Mouse (Mus musculus) gastrocnemius, adult 8-10 months (tissue): ENCODE data around the gene Selenot. TPM values are rescaled to one million over a fixed set of nuclear protein-coding genes. Genes with fewer than 3 reads are reported as not detected.
"Not testable (repeated sequence)": the region's sequence is repeated elsewhere in the genome, so short reads cannot be mapped to it uniquely, and the experiment has no call there.

Experiments used
- DNase-seq, 2 experiments: peaks; one replicate each; pipeline ENCODE4 v3.0.0; 2022; ENCODE audit warnings: low spot score in 2 of 2
- total RNA-seq, 4 experiments: library from RNA; stranded (reverse); gene quantifications; 2 replicates each; pipeline ENCODE4 v1.2.4; 2022

Gene Selenot
- 100 to 1,000 TPM; 121 to 128 (median 126) TPM for total RNA-seq

- DNase-seq: peak; percentile 90 to 94
Observed at GRCm38 (mm10) chr3:58576137-58577066, at the start of gene Selenot. Gene Selenot (plus strand): TSS chr3:58576636.

DNA sequence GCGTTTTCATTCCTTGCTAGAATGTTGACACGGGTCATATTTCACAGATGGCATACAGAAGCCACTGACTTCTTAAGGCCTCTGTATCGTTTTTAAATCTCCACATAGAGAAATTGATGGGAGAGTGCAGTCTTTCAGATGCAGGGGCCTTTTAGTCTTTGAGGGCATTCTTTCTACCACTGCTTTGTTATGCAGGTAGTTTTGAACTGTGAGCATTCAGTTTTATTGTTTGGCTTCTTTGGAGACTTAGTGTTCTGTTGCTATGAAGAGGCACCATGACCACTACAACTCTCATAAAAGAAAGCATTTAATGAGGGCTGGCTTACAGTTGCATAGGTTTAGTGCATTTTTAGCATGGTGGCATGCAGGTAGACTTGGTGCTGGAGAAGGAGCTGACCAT is 39.9 kb upstream of the Selenot start:
- no peak for DNase-seq

DNA sequence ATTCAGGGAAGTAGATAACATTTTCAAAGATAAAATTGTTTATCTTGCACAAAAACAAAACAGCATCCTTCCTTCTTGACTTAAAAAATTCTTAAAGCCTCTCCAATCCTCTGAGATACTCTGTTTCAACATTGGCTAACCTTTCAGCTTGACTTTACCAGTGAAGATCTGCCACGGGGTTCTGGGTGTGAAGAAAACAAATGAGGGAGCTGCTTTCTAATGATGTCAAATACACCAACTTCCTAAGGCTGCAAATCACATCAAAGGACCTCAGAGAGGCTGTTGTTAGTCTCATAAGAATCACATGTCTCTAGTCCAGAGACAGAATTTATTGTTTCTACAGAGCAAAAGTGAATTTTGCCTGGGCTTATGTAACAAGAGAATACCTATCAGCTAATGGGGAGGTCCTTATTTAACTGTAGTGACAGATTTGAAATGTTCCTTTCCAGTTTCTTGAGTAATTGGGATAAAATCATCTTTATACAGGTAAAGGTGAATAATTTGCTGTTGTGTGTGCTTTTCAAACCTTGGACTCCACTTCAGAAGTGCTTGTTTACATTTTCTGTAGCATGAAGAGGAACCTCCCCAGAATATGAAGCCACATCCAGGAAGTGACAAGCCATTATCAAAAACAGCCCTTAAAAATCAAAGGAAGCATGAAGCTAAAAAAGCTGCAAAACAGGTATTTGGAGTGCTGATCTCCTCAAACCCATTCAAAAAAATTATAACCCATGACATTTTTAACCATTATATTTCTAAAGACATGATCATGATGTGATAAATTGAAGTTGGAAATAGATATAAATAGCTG is 24.2 kb upstream of the Selenot start:
- no peak for DNase-seq

- DNase-seq: no peak
Observed at GRCm38 (mm10) chr3:58556649-58557048, 19.8 kb upstream of the Selenot start.

DNA sequence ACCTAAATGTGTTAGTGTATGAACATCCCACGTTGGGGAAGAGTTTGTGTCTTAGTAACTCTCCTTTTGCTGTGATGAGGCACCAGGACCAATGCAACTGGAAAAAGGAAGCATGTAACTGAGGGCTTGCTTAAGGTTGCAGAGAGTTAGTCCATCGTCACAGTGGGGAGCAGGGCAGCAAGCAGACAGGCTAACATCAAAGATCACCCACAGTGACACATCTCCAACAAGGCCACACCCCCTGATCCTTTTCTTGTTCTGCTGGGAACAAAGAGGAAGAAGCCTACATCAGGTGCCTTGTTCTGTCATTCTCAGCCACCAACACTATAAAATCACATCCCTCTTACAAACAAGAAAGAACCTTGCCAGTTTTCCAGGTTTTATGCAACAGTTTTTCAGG is 16.5 kb upstream of the Selenot start:
- no peak for DNase-seq

DNA sequence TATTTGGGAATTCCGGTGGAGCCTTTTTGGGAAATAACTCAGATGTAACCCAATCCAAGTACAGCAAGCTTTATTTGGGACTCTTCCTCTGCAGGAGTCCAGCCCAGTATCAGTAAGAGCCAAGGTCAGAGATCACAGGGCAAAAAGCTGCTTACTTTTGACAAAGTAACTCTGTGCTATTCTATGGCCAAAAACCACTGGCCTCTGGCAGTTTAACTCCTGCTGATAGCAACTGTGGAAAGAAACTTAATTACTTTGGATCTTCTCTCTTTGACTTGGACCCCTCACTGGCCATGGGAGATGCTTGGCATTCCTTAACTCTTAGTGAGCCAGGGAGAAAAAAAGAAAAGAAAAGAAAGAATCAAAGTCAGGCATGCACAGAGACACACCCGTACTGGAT is 15.0 kb upstream of the Selenot start:
- DNase-seq: no peak

- DNase-seq: no peak
Observed at GRCm38 (mm10) chr3:58570821-58571220, 5.6 kb upstream of the Selenot start.

- DNase-seq: peak in 1 of 2 experiments; percentile 13
Observed at GRCm38 (mm10) chr3:58577067-58577503, 649 bp downstream of the Selenot start.

- no peak for DNase-seq
Observed at GRCm38 (mm10) chr3:58577506-58578050, 1.1 kb downstream of the Selenot start.

- DNase-seq: no peak
Observed at GRCm38 (mm10) chr3:58581530-58581929, 5.1 kb downstream of the Selenot start.

DNA sequence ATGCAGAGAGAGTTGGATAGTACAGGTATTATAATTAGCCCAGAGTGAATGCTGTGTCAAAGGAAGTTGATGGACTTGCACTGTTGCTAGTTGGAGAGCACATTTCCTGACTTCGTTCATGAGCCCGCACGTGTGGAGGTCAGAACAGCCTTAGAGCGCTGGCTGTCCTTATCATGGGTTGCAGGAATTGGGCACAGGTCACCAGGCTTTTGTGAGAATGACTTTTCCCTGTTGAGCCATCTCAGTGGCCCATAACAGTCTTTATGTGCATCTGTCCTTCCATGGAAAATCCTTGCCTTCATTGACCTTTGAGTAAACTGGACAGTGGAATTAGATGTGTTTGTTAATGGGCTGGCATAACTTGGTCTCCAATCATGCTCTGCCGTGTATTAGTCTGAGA is 5.9 kb downstream of the Selenot start:
- no peak for DNase-seq

DNA sequence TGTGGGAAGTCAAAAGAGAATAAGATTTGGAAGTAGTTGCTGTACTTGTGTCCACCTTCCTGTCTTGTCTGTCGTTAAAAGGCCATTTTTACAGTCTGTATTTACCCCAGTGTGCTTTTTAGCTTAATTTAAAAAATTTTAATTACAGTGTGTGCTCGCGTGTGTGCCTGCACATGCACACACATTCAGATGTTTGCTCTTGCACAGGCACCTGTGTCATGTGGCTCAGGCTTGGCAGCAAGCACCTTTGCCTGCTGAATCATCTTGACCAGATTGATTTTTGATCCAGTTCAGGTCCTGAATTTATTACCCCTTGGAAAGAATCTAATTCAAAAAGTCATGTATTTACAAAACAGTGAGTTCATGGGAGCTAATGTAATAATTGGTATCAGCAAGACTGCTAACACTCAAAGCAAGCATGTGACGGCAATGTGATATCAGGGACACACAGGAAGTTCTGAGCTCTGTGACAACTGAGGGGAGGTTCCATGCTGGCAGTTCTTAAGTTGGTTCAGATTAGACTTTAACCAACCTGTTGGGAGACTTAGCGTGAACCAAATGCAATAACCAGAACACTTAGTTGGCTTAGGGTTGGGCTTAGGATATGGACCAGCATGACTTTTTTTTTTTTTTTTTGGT is 6.5 kb downstream of the Selenot start:
- DNase-seq: no peak

- DNase-seq: not testable (repeated sequence)
Observed at GRCm38 (mm10) chr3:58590544-58590943, 14.1 kb downstream of the Selenot start.

GRCm38 (mm10) chr3:58592666-58593065 is 16.2 kb downstream of the Selenot start:
- DNase-seq: not testable (repeated sequence)

- DNase-seq: no peak
Observed at GRCm38 (mm10) chr3:58593623-58594022, 17.2 kb downstream of the Selenot start.

DNA sequence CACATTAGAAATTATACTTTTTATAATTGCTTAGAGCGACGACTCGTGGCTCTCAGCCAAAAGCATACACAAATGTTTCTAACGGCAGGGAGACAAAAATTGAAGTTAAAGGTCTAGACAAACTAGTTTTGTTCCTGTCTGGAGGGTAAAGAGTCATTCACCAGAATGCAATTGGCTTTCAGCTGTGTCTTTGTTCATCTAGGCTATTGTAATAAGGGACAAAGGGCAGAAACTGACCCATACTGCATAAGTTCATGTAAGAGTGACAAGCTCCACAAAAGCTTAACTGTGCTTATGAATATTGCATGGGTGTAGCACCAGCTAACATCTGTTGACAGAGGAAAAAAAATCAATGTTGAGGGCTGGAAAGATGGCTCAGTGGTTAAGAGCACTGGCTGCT is 32.1 kb downstream of the Selenot start:
- no peak for DNase-seq

GRCm38 (mm10) chr3:58609985-58610384 is 33.5 kb downstream of the Selenot start:
- DNase-seq: no peak

- no peak for DNase-seq
Observed at GRCm38 (mm10) chr3:58621066-58621465, 44.6 kb downstream of the Selenot start.

GRCm38 (mm10) chr3:58622665-58623394 is 46.4 kb downstream of the Selenot start:
- DNase-seq: no peak

- no peak for DNase-seq
Observed at GRCm38 (mm10) chr3:58624981-58625380, 48.5 kb downstream of the Selenot start.

GRCm38 (mm10) chr3:58631693-58632092 is 55.3 kb downstream of the Selenot start:
- DNase-seq: no peak
